Mouse (Mus musculus) yolk sac, embryonic 10.5 days (tissue): ENCODE measurements around the gene Tm7sf2.

Source experiments
- DNase-seq: peaks from one replicate; pipeline ENCODE4 v3.0.0-alpha.2; 2017; ENCODE audit warnings: low spot score

Tm7sf2 gene

GRCm38 (mm10) chr19:6069851-6070250, 1.7 kb upstream of the Tm7sf2 start:
- DNase-seq, result no peak

- DNase-seq, result no peak
Measured at GRCm38 (mm10) chr19:6068951-6069350, 778 bp upstream of the Tm7sf2 start.

GRCm38 (mm10) chr19:6067011-6067723, 1.0 kb downstream of the Tm7sf2 start:
- peak; percentile 83 for DNase-seq

GRCm38 (mm10) chr19:6066571-6066970, 1.6 kb downstream of the Tm7sf2 start:
- no peak for DNase-seq

- DNase-seq, result no peak
Measured at GRCm38 (mm10) chr19:6063081-6063480, 5.1 kb downstream of the Tm7sf2 start.

GRCm38 (mm10) chr19:6062418-6062817, 5.8 kb downstream of the Tm7sf2 start:
- DNase-seq, result peak; percentile 71

GRCm38 (mm10) chr19:6061641-6062302, 6.4 kb downstream of the Tm7sf2 start:
- DNase-seq, result peak; percentile 51

- DNase-seq, result peak; percentile 92
Measured at GRCm38 (mm10) chr19:6061021-6061533, 7.1 kb downstream of the Tm7sf2 start, which contains the start of gene Znhit2. TSS of gene Znhit2 (plus strand) at chr19:6061192.

- peak; percentile 57 for DNase-seq
Measured at GRCm38 (mm10) chr19:6058966-6059365, 9.2 kb downstream of the Tm7sf2 start.

- DNase-seq, result no peak
Measured at GRCm38 (mm10) chr19:6058513-6058912, 9.7 kb downstream of the Tm7sf2 start.

- peak; percentile 97 for DNase-seq
Measured at GRCm38 (mm10) chr19:6057313-6058096, 10.7 kb downstream of the Tm7sf2 start, which contains the start of the genes Mrpl49 and Fau. TSS of gene Mrpl49 (minus strand) at chr19:6057785. TSS of gene Fau (plus strand) at chr19:6057844.

- no peak for DNase-seq
Measured at GRCm38 (mm10) chr19:6056696-6057095, 11.5 kb downstream of the Tm7sf2 start.

GRCm38 (mm10) chr19:6054296-6054695, 13.9 kb downstream of the Tm7sf2 start:
- no peak for DNase-seq

GRCm38 (mm10) chr19:6052516-6052915, 15.7 kb downstream of the Tm7sf2 start:
- DNase-seq, result no peak

- no peak for DNase-seq
Measured at GRCm38 (mm10) chr19:6048681-6049410, 19.3 kb downstream of the Tm7sf2 start.

GRCm38 (mm10) chr19:6047899-6048166, 20.3 kb downstream of the Tm7sf2 start:
- no peak for DNase-seq

GRCm38 (mm10) chr19:6047154-6047898, 20.8 kb downstream of the Tm7sf2 start:
- no peak for DNase-seq

GRCm38 (mm10) chr19:6046294-6047153, 21.6 kb downstream of the Tm7sf2 start, which contains the start of gene Syvn1:
TSS of gene Syvn1 (plus strand) at chr19:6046576.
- peak; percentile 95 for DNase-seq

GRCm38 (mm10) chr19:6045366-6046293, 22.5 kb downstream of the Tm7sf2 start:
- DNase-seq, result no peak
